Mouse (Mus musculus): ENCODE measurements at regions not wholly inside any gene's neighbourhood (a gene's known extent, or its start where the extent isn't known, plus 50 kb on each side); places are given as distances from the start of the nearest gene placed in this dataset.

- Histone ChIP-seq H3K27me3 (replicated peaks; ENCODE audit: control insufficient read depth, insufficient read depth, low read length) (no peaks in the 10 kb centered on the region), H3K4me1 (replicated peaks; ENCODE audit: control insufficient read depth, insufficient read depth, low read length) (no peaks in the 10 kb centered on the region), H3K9ac (ENCODE audit: low read depth, low read length) (no peak overlapping the region), H3K4me3 (ENCODE audit: low read depth, low read length) (no peak overlapping the region), H3K27ac (ENCODE audit: low read depth, low read length) (no peak overlapping the region), H3K9me3 (ENCODE audit: control insufficient read depth) (no peaks in the 10 kb centered on the region), H3K4me2 (replicated peaks; ENCODE audit: low read depth) (no peak overlapping the region), H3K36me3 (ENCODE audit: control insufficient read depth, insufficient read depth) (no peaks in the 10 kb centered on the region)
- no peak for TF ChIP-seq CTCF (IDR thresholded peaks at IDR 0.05; ENCODE audit: low read depth)
- WGBS: 81% methylated on average over 2 of the region's 2 CpGs
- ATAC-seq: no peak
Observed at GRCm38 (mm10) chr16:12681474-12681873, 428.0 kb upstream of the Ercc4 start.

GRCm38 (mm10) chr16:12685816-12686215 is 423.7 kb upstream of the Ercc4 start:
- H3K9me3 ChIP-seq (ENCODE audit: control insufficient read depth): no peaks in the 10 kb centered on the region
- H3K27me3 ChIP-seq (replicated peaks; ENCODE audit: control insufficient read depth, insufficient read depth, low read length): no peaks in the 10 kb centered on the region
- H3K4me1 ChIP-seq (replicated peaks; ENCODE audit: control insufficient read depth, insufficient read depth, low read length): no peaks in the 10 kb centered on the region
- H3K36me3 ChIP-seq (ENCODE audit: control insufficient read depth, insufficient read depth): no peaks in the 10 kb centered on the region
- TF ChIP-seq CTCF (IDR thresholded peaks at IDR 0.05; ENCODE audit: low read depth): no peak
- H3K4me3 ChIP-seq (ENCODE audit: low read depth, low read length): no peak overlapping the region
- no peak overlapping the region for H3K27ac ChIP-seq (ENCODE audit: low read depth, low read length)
- H3K4me2 ChIP-seq (replicated peaks; ENCODE audit: low read depth): no peak overlapping the region
- ATAC-seq: no peak
- WGBS: 73% methylated on average over 3 of the region's 3 CpGs
- H3K9ac ChIP-seq (ENCODE audit: low read depth, low read length): no peak overlapping the region

GRCm38 (mm10) chr16:12691776-12692175 is 417.7 kb upstream of the Ercc4 start:
- no peak for ATAC-seq
- Histone ChIP-seq H3K27ac (ENCODE audit: low read depth, low read length) (no peak overlapping the region), H3K9ac (ENCODE audit: low read depth, low read length) (no peak overlapping the region), H3K36me3 (ENCODE audit: control insufficient read depth, insufficient read depth) (no peaks in the 10 kb centered on the region), H3K27me3 (replicated peaks; ENCODE audit: control insufficient read depth, insufficient read depth, low read length) (no peaks in the 10 kb centered on the region), H3K4me2 (replicated peaks; ENCODE audit: low read depth) (no peak overlapping the region), H3K4me3 (ENCODE audit: low read depth, low read length) (no peak overlapping the region), H3K4me1 (replicated peaks; ENCODE audit: control insufficient read depth, insufficient read depth, low read length) (no peaks in the 10 kb centered on the region), H3K9me3 (ENCODE audit: control insufficient read depth) (no peaks in the 10 kb centered on the region)
- WGBS: 29% methylated on average over 3 of the region's 3 CpGs
- TF ChIP-seq CTCF (IDR thresholded peaks at IDR 0.05; ENCODE audit: low read depth): no peak

- Histone ChIP-seq H3K27ac (ENCODE audit: low read depth, low read length) (no peak overlapping the region), H3K4me3 (ENCODE audit: low read depth, low read length) (no peak overlapping the region), H3K4me2 (replicated peaks; ENCODE audit: low read depth) (no peak overlapping the region), H3K9ac (ENCODE audit: low read depth, low read length) (no peak overlapping the region), H3K36me3 (ENCODE audit: control insufficient read depth, insufficient read depth) (no peaks in the 10 kb centered on the region), H3K27me3 (replicated peaks; ENCODE audit: control insufficient read depth, insufficient read depth, low read length) (no peaks in the 10 kb centered on the region), H3K9me3 (ENCODE audit: control insufficient read depth) (no peaks in the 10 kb centered on the region), H3K4me1 (replicated peaks; ENCODE audit: control insufficient read depth, insufficient read depth, low read length) (no peaks in the 10 kb centered on the region)
- no peak for TF ChIP-seq CTCF (IDR thresholded peaks at IDR 0.05; ENCODE audit: low read depth)
- no peak for ATAC-seq
- 52% methylated on average over 5 of the region's 5 CpGs for WGBS
Observed at GRCm38 (mm10) chr16:12692739-12693292, 416.7 kb upstream of the Ercc4 start.

- H3K4me1 ChIP-seq (replicated peaks; ENCODE audit: control insufficient read depth, insufficient read depth, low read length): no peaks in the 10 kb centered on the region
- H3K4me2 ChIP-seq (replicated peaks; ENCODE audit: low read depth): no peak overlapping the region
- H3K27ac ChIP-seq (ENCODE audit: low read depth, low read length): no peak overlapping the region
- no peaks in the 10 kb centered on the region for H3K9me3 ChIP-seq (ENCODE audit: control insufficient read depth)
- no peak for TF ChIP-seq CTCF (IDR thresholded peaks at IDR 0.05; ENCODE audit: low read depth)
- no peaks in the 10 kb centered on the region for H3K27me3 ChIP-seq (replicated peaks; ENCODE audit: control insufficient read depth, insufficient read depth, low read length)
- no peak for ATAC-seq
- H3K36me3 ChIP-seq (ENCODE audit: control insufficient read depth, insufficient read depth): no peaks in the 10 kb centered on the region
- H3K4me3 ChIP-seq (ENCODE audit: low read depth, low read length): no peak overlapping the region
- WGBS: 51% methylated on average over 7 of the region's 7 CpGs
- H3K9ac ChIP-seq (ENCODE audit: low read depth, low read length): no peak overlapping the region
Observed at GRCm38 (mm10) chr16:12693346-12693745, 416.1 kb upstream of the Ercc4 start.

GRCm38 (mm10) chr16:12694646-12695045 is 414.8 kb upstream of the Ercc4 start:
- ATAC-seq: no peak
- H3K4me2 ChIP-seq (replicated peaks; ENCODE audit: low read depth): no peak overlapping the region

More at GRCm38 (mm10) chr16:12694646-12695045, 414.8 kb upstream of the Ercc4 start:
- no peak overlapping the region for H3K27ac ChIP-seq (ENCODE audit: low read depth, low read length)
- H3K27me3 ChIP-seq (replicated peaks; ENCODE audit: control insufficient read depth, insufficient read depth, low read length): no peaks in the 10 kb centered on the region
- no peak for TF ChIP-seq CTCF (IDR thresholded peaks at IDR 0.05; ENCODE audit: low read depth)
- no peaks in the 10 kb centered on the region for H3K9me3 ChIP-seq (ENCODE audit: control insufficient read depth)
- no peaks in the 10 kb centered on the region for H3K36me3 ChIP-seq (ENCODE audit: control insufficient read depth, insufficient read depth)
- no peak overlapping the region for H3K9ac ChIP-seq (ENCODE audit: low read depth, low read length)
- WGBS: 72% methylated on average over 3 of the region's 3 CpGs
- no peaks in the 10 kb centered on the region for H3K4me1 ChIP-seq (replicated peaks; ENCODE audit: control insufficient read depth, insufficient read depth, low read length)
- H3K4me3 ChIP-seq (ENCODE audit: low read depth, low read length): no peak overlapping the region

All from intestine, postnatal 0 days (tissue).